24 mouse cellular contexts compared by ENCODE assay signal in the genomic region with DNA sequence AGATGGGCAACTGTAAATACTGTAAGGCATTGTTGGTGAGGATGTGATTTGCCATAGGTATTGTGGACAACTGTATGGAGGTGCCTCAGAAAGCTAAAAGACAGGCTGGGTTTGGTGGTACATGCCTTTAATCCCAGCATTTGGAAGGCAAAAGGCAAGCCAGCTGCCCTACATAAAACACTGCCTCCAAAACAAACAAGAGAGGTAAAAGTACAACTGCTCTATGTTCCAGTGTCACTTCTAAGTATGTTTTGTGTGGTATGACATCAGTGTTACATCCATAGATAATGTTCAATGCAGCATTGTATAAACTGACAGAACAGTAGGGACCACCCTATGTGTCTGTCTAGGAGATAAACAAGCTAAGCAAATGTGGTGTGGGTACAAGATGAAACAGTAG.
"Had no signal": no experiment of that assay in that cellular context is flagged by ENCODE, and none has a peak within 500 bp of the region (broad histone marks: within the 10 kb centered on the region; RNA-seq: fewer than 3 reads in every experiment).

No protein-coding gene starts in this region.

- H3K9ac ChIP-seq: heart, embryonic 12.5 days; hindbrain, embryonic 12.5 days; hindbrain, embryonic 14.5 days; limb, embryonic 12.5 days; liver, embryonic 12.5 days; liver, embryonic 14.5 days had no signal

- H3K4me3 ChIP-seq: heart, embryonic 10.5 days; heart, embryonic 12.5 days; hindbrain, embryonic 10.5 days; hindbrain, embryonic 12.5 days; layer of hippocampus, adult 2 months; left cerebral cortex, adult 2 months; limb, embryonic 10.5 days; limb, embryonic 12.5 days; liver, embryonic 12.5 days had no signal

- H3K27ac ChIP-seq: heart, embryonic 10.5 days; hindbrain, embryonic 10.5 days; hindbrain, embryonic 12.5 days; hindbrain, embryonic 14.5 days; limb, embryonic 10.5 days; limb, embryonic 12.5 days; liver, embryonic 12.5 days; liver, embryonic 14.5 days had no signal

- H3K36me3 ChIP-seq: hindbrain, embryonic 12.5 days; liver, embryonic 12.5 days had no signal

- H3K27me3 ChIP-seq: heart, embryonic 12.5 days; hindbrain, embryonic 12.5 days; limb, embryonic 12.5 days; liver, embryonic 12.5 days had no signal

- H3K4me2 ChIP-seq: heart, embryonic 12.5 days; hindbrain, embryonic 12.5 days; hindbrain, embryonic 14.5 days; limb, embryonic 12.5 days; liver, embryonic 12.5 days had no signal

- H3K4me1 ChIP-seq: liver, embryonic 12.5 days had no signal

- DNase-seq: gastrocnemius, postnatal 10 days; gastrocnemius, postnatal 25 days; heart, adult 18-20 months; heart, postnatal 10 days; heart, postnatal 4 days; kidney, adult 18-20 months; kidney, adult 8-10 months; kidney, postnatal 10 days; kidney, postnatal 25 days; kidney, postnatal 4 days had no signal

- H3K9me3 ChIP-seq: heart, embryonic 10.5 days; heart, embryonic 12.5 days; hindbrain, embryonic 10.5 days; hindbrain, embryonic 12.5 days; limb, embryonic 10.5 days; limb, embryonic 12.5 days; liver, embryonic 12.5 days had no signal

- ATAC-seq: hindbrain, embryonic 16.5 days; inflammation-experienced regulatory T-cells, adult 6 months; intestine, embryonic 16.5 days; liver, embryonic 12.5 days had no signal
